Mouse (Mus musculus): ENCODE measurements around the gene Opn4.

GRCm38 (mm10) chr14:34595596-34596255 is 4.2 kb downstream of the Opn4 start:
- TF ChIP-seq USF1 (IDR thresholded peaks at IDR 0.05; ENCODE audit: low read depth, low read length) (no peak), CTCF (IDR thresholded peaks at IDR 0.05 in 2 of 3, conservative IDR thresholded peaks at IDR 0.05 in 1 of 3; ENCODE audit: control insufficient read depth in 1 of 3, insufficient read depth in 1 of 3, low read depth in 2 of 3, low read length in 3 of 3, poor library complexity in 1 of 3, severe bottlenecking in 1 of 3) (no peak), MAX (IDR thresholded peaks at IDR 0.05; ENCODE audit: low read length) (no peak), KAT2A (conservative IDR thresholded peaks at IDR 0.05; ENCODE audit: low read depth, low read length) (no peak), CHD1 (IDR thresholded peaks at IDR 0.05; ENCODE audit: low read depth, low read length) (no peak), POLR2A (IDR thresholded peaks at IDR 0.05; ENCODE audit: control insufficient read depth in 1 of 2, insufficient read depth in 1 of 2, low read depth in 1 of 2, low read length in 2 of 2, poor library complexity in 1 of 2) (no peak), NELFE (IDR thresholded peaks at IDR 0.05; ENCODE audit: low read depth, low read length) (no peak), GATA1 (IDR thresholded peaks at IDR 0.05; ENCODE audit: low read depth, low read length) (no peak), ZMIZ1 (IDR thresholded peaks at IDR 0.05; ENCODE audit: low read depth, low read length) (no peak), GABPA (IDR thresholded peaks at IDR 0.05; ENCODE audit: low read depth, low read length) (no peak)

Measured in MEL (cell line).